Mouse (Mus musculus): Measurements from ENCODE around the gene Tmem185a.

GRCm38 (mm10) chrX:70482154-70482553 is 5.2 kb upstream of the Tmem185a start:
- TF ChIP-seq CTCF (IDR thresholded peaks at IDR 0.05; ENCODE audit: low read depth) (no peak), EP300 (optimal IDR thresholded peaks at IDR 0.05) (no peak)
